Mouse (Mus musculus) bone marrow, adult 2 months (tissue): ENCODE measurements around the gene Ltf.

Source experiments
- CTCF ChIP-seq: fragments of 200-500 bp; IDR thresholded peaks from 2 replicates; pipeline ENCODE4 v1.5.1; 2011; ENCODE audit warnings: low read length, control low read depth; ENCODE audit not compliant: control insufficient read depth, insufficient read depth
- POLR2A ChIP-seq: fragments of 200-500 bp; IDR thresholded peaks from 2 replicates; pipeline ENCODE4 v1.6.1; 2011; ENCODE audit warnings: low read depth, mild to moderate bottlenecking, control low read depth, low read length, borderline replicate concordance; ENCODE audit not compliant: control insufficient read depth

GRCm38 (mm10) chr9:111081765-111082164 lies 62.7 kb downstream of the Ltf start:
- TF ChIP-seq CTCF (no peak), POLR2A (no peak)
